Mouse (Mus musculus) telencephalon, adult 2 months (tissue): Measurements from ENCODE around the gene Magel2.
A peak's percentile ranks its signal among the peaks of the same experiment; 100 is the strongest.

Source experiments
- DNase-seq: peaks from one replicate; pipeline ENCODE4 v3.0.0-alpha.2; 2011; ENCODE audit warnings: low read depth, low spot score

Gene Magel2

DNA sequence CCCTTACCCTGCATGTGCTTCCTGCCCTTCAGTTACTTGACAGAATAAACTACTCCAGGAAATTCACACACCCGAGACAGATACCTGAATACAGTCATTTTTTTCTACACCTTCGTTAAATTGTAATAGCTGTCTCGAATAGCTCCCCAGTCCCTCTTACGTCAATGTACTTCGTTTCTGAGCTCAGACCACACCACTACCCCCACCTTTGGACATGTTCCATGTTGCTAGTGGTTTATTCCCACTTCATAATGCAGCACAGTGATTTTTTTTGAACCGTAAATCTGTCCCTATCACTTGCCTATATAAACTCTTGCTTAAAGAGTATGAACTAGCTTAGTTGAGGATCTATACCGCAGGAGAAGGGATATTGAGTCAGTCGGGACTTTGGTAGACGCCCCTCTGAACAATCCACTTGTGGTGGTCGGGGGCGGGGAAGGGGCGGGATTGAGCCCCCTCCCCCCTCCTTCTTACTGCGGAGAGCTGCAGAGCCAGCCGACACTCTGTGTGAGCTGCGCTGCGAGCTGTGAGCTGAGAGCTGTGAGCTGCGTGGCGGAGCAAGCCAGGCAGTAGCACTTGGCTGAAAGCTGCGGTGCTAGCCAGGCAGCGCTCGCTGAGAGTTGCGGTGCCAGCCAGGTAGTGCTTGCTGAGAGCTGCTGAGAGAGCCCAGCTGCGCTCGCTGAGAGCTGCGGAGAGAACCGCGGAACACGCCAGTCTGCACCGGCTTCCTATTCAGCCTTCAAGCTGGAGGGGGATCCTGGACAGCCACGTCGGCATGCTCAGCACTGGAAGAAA is at the start of gene Magel2:
TSS of gene Magel2 (plus strand) at position 501 of the 795 bp plus-strand sequence.
- no peak for DNase-seq

DNA sequence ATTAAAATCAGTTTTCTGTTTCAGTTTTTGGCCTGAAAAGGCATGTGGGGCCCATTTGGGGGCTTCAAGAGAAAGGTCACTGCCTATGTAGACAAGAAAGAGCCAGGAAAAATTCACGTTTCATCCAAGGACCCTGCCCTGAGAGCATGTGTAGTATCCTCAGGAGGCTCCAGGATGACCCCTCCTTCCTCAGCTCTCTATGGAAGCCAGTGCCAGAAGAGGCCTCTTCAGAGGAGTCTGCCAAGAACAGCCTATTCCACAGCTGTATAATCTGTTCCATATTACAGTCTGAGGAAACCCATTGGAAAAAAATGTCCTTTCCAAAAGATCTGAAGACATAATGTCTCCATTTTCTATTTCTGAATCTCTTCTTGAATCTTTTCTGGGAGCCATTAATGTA is 31.4 kb upstream of the Magel2 start:
- no peak for DNase-seq

DNA sequence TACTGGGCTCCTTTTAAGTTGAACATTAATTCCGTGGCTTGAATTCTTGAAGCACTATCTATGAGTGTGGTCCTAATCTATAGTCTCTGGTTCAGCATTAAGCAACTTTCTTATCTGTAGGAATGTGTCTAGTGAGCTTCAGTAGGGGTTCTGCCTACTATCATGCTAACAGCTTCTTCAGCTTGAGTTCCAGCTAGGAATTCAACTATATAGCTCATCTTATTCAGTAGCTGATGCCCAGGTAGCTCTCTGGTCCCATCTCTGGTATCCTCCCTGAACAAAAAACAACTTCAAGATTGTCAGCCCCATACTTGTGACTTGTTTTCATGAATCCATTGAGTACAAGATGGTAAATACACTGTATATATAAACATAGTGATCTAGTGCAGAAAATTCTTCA is 30.5 kb upstream of the Magel2 start, which contains the start of gene Ndn:
TSS of gene Ndn (plus strand) at position 301 of the 400 bp plus-strand sequence.
- DNase-seq: no peak

DNA sequence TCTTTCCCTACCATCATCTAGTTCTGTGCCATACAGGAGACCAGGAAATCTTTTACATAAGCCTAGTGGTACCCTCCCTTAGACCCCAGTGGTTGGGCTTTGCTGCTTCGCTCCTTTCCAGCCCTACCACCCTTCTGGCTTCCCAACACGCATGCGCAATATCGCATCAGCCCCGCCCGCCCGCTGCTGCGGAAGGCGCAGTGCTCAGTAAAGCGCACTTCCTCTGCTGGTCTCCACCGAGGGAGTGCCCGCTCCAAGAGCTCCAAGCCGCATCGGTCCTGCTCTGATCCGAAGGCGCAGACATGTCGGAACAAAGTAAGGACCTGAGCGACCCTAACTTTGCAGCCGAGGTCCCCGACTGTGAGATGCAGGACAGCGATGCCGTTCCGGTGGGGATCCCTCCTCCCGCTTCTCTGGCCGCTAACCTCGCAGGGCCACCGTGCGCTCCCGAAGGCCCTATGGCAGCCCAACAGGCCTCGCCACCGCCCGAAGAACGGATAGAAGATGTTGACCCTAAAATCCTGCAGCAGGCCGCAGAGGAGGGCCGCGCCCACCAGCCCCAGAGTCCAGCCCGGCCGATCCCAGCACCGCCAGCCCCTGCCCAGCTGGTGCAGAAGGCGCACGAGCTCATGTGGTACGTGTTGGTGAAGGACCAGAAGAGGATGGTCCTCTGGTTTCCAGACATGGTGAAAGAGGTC is 28.6 kb upstream of the Magel2 start:
- DNase-seq: peak; percentile 22

DNA sequence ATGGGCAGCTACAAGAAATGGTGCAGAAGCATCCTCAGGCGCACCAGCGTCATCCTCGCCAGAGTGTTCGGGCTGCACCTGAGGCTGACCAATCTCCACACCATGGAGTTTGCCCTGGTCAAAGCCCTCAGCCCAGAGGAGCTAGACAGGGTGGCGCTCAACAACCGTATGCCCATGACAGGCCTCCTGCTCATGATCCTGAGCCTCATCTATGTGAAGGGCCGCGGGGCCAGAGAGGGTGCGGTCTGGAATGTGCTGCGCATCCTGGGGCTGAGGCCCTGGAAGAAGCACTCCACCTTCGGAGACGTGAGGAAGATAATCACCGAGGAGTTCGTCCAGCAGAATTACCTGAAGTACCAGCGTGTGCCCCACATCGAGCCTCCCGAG is 28.0 kb upstream of the Magel2 start:
- DNase-seq: no peak

DNA sequence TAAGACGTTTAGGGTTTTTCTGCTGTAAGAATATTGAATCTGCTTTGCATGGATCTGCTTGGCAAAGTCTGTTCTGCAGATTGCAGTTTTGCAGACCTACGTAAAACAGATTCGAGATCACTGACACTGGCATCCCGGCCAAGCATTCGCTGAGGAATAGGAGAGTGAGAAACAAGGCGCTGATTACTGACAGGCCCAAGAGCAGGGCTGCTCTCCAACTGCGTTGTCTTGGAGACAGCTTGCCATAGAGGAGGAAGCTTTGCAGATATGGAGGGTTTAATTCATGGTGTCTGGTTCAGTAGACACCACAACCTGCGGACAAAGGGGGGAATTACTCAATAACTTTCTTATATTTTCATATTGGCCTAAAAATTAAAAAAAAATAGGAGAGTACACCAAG is 25.5 kb upstream of the Magel2 start:
- DNase-seq: no peak

DNA sequence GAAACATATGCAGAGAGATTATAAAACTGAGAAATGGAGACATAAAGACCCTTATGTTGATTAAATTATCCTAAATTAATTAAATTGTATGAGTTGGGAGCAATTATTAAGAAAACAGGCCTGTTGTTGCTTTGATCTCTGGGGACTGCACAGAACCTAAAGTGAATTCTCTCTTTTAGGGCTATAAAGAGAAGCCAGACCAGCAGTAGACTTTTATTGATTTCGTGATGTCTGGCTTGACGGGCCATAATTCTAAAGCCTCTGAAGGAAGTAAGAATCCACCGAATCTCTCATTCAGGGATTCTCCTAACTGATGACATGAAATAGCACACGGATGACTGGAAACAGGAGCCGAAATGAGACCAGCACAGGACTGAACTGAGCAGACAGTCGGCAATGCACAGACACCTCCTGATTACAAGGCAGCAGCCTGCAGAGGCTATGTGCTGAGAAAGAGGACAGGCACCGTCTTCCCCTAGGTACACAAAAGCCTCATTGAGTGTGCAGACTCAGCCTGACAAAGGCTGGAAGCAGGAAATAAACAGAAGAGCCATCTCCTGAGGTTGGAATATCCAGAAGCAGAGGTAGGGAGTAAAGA is 11.7 kb upstream of the Magel2 start:
- DNase-seq: no peak

DNA sequence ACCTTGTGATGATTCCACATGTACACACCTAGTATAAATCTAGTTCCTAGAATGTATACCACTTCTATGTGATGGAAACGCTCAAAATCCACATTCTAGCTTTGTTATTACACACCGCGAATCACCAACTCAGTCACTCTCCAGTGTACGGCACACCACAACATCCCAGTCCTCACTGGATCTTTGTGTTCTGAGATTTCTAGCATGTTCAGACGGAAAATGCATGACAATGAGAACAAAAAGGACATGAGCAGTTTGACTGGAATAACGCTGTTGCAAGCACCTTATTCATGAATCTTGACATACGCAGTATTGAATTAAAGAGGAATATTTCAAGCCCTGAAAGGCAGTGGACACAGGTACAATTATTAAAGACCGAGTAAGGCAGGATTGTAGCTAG is 10.1 kb upstream of the Magel2 start:
- no peak for DNase-seq

DNA sequence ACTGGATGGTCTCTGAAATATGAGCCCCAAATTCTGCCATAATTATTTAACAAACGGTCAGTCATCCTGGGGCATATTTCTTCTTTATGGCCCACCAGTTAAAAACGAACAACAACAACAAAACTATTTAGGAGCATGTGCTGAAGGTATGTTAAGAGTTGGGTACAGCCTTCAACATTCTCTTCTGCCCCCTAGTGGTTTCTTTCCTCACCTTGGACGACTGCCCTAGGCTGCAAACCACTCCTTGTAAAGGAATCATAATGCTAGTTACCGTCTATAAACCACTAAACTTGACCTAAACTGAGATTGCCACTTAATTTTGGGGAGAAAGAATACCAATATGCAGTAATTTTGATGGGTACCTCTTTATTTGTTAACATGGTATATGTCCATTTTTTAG is 1.2 kb upstream of the Magel2 start:
- no peak for DNase-seq

DNA sequence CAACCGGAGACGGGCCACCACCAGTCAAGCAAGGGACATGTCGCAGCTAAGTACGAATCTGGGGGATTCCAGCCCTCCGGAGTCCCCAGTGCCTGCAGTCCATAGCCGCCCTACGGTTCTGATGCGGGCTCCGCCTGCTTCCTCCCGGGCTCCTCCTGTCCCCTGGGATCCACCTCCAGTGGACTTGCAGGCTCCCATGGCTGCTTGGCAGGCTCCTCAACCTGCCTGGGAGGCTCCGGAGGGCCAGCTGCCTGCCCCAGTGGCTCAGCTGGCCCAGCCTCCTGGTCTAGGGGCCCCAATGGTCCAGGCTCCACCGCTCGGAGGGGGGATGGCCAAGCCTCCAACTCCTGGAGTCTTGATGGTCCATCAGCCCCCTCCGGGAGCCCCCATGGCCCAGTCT is 503 bp downstream of the Magel2 start:
- DNase-seq: no peak

DNA sequence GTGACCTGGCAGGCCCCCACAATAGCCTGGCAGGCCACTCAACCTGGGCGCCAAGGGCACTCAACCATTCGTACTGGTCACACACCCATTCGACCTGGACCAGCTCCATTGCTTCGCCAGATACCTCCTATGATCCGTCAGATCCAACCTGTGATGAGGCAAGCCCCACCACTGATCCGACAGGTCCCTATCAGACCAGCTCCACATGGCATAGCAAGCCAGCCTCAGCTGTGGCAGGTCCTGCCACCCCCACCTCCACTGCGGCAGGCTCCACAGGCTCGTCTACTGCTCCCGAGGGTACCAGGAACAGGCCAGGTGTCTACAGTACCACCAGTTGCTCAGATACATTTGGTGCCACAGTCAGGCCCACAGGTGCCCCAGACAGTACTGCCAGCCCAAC is 1.7 kb downstream of the Magel2 start:
- no peak for DNase-seq

DNA sequence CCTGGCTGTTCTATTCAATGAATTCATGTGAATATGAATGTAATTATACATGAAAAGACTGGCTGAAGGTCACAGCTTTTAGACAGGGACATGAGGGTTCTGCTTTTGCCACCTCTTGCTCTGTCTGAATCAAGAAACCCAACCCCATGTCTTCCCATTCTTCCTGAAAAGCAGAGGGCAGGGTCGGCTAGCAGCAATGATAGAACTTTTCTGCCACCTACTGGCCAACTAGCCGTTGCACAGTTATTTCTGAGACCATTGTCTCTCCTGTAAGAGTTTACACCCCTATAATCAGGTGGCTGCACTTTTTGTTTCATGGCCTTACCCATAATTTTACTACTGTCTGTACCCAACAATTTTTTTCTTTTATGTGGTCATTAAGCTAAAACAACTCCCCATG is 5.6 kb downstream of the Magel2 start:
- no peak for DNase-seq

DNA sequence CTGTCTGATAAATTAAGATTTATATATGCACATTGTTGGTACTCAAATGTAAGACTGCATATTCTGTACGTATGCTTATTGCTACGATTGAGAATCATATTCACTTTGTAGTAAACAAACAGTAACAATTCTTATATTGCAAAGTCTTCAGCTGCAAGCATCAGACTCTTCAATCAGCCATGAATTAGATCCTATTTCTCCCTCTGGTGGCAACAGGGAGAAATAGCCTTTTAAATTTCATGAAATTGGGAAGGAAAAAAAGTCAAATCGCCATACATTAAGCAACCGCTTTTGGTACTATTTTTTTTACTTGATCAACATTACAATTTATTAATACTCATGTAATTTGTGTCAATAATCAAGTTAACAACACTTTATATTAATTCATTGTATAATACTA is 11.5 kb downstream of the Magel2 start:
- no peak for DNase-seq

DNA sequence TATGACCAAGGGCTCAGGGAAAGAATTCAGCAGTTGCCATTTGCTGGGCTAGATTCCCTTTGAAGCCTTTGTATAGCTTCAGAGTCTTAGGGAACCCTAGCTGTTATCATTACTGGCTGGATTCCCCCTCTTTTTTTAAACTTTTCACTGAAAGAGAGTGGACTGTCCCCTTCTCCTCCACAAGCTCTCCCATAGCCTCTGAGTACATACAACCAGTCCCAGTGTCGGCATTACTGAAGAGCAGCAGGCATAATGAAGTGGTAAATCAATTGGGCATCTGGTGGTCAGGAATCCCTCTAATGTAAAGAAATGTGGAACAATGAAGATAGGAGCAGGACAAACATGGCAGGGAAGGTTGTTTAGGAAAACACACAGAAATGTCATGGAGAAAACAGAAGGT is 15.4 kb downstream of the Magel2 start:
- DNase-seq: no peak

DNA sequence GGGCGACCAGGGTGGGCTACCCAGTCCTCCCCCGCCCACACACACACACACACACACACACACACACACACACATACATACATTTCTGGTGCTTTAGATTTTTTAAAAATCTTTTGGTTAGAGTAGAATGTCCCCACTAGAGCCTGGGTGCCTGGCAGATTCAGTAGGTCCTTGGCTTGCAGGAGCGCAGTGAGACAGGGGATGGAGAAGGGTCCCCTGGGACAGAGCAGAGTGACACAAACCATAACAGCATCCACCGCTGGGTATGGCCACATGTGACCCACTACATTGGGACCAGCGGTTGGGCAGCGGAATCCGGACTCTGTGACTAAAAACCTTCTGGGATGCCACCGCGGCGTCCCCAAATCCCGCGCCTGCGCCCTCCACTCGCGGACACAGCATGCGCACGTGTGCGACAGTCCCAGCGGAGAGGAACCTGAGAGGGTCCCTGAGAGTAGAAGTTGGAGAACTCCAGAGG is 29.8 kb downstream of the Magel2 start:
- no peak for DNase-seq

DNA sequence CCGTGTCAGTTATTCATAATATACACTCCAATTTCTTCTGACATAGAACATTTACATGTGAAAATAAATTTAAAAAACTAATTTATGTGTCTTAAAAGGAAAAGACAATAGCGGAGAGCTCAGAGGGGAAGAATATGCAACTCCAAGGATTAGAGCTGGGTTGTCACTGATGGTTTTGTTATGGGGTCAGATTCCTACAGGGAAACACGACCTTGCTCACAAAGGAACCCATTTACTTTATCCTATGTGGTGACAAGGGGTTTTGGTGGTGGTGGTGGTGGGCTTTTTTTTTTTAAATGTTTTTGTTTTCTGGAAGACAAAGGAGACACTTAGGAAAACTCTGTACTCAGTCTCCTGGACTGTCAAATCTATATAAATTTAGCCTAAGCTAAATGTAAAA is 31.0 kb downstream of the Magel2 start:
- DNase-seq: no peak

DNA sequence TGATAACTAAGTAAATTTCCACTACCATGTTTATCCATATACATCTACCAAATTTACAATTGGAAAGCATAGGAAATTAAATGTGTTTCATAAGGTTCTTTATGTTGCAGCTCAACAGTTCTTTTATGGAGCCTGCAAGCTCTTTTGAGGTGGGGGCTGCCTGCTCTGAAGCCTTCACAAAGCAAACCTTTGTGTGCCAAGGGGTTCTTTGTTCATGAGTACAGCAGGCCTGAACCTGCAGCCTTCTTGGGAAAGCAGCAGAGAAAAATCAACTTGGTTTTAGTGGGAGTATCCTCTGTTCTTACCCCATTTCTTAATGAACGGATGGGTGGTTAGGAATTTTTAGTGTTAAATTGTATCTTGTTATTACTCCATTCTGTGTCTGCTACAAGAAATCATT is 38.4 kb downstream of the Magel2 start:
- no peak for DNase-seq

DNA sequence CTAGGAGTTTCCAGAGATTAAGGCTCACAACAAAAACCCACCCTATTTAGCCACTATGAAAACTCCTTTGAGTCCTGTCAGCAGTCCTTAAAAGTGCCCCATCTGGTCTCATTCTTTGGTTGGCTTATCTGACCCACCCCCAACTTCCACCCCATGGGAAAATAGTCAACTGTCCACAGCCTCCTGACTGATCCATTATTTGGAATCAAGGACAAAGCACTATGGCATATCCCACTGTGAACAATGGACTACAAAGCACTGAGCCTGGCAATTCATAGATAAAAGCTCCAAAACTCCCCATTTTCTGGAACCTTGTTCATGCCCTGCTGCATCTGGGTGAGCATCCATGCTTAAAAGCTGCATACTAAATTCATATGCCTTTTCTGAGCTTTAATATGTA is 39.4 kb downstream of the Magel2 start:
- no peak for DNase-seq

DNA sequence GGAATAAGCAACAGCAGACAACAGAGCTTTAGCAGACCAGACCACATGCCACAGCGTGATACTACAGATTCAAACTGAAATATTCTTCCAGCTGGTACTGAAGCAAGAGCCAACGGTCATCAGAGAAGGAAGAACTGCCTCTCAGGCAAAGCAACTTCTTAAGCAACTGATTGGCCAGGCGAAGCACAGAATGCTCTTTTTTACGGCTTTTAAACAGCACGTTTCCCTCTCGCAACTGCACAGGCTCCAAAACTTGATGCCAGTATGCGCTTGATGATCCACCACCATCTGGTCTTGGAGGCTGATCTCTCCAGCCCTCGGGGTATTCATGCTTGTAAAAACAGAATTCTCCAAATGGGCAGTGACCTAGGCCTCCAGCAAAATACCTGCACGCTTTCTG is 41.5 kb downstream of the Magel2 start:
- no peak for DNase-seq

DNA sequence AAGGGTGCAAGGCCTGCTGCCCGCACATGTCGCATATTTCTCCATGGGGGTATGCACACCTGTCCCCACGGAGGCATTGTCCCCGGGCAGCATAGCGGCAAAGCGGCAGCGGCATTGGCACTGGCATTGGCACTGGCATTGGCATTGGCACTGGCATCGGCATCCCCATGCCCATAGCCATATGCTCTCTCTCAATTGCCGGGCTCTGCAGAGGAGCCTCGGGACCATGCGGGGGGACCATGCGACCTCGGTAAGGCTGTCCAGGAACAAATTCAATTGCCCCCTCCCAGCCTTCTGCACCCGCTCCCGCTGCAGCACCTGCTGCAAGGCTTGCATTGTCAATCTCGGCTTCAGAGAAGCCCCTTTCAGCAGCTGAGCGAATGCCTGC is 42.3 kb downstream of the Magel2 start:
- DNase-seq: no peak

DNA sequence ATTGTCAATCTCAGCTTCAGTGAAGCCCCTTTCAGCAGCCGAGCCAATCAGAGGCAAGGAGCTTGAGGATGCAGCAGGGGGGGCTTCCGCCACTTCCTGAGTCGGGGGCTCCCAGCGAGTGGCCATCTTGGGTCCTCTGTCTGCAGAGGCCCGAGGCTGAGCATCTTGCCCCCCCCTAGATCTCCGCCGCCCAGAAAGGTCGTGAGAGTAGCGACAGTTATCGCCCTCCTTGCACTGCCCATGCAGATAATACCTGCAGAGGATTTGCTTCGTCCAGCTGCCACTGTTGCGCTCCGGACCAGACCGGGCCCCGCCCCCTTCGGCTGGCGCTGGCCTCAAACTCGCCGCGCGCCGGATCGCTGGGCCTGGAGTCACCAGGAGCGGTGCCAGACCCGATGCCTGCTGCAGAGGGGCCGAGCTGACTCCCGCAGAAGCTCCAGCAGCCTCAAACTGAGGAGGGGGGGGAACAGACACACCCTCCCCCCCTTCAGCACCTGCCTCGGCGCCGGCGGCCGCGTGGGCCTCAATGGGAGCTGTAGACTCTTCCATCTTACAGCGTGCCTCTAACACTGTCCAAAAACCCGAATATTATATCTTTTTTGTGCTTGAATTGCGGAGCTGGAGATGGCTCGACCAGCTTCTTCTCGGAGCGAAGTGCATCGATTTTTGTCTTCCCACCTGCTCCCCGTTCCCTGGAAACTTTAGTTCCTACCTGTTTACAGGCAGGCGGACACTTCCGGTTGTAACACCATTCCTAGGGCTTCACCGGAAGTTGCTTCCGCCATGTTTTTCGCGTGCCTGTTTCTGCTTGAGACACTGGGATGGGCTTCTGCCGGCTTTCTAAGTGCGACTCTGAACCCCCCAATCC is 42.9 kb downstream of the Magel2 start, which contains the start of gene Mkrn3:
TSS of gene Mkrn3 (minus strand) at position 647 of the 868 bp plus-strand sequence.
- DNase-seq: peak; percentile 40

DNA sequence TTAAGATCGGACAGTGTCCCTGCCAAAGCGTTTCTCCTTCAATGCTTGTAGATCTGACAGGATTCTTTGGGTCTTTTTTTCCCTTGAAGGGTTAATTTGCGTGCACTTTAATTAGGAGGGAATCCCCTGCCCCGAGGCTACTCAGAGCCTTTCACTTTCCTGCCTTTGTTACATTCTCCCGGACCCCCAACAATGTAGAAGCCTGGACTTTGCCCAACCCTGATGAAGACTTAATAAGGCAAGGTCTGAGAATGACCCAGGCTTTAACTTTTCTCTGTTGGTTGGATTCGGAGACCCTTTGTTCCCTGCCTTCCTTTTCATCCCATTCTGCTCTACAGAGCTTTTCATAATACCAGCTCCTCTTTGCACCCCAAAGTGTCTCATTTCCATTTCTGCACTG is 43.8 kb downstream of the Magel2 start:
- DNase-seq: no peak
